Mouse (Mus musculus) liver, embryonic 11.5 days (tissue): ENCODE measurements around the gene Akr1e1. TPM values are rescaled to one million over a fixed set of nuclear protein-coding genes. Genes with fewer than 3 reads are reported as not detected.

Experiments used
- ATAC-seq: fragments of 200-750 bp; cut with Nextera tagmentation; replicated peaks from 2 replicates; pipeline ENCODE4 v1.8.0; 2017; ENCODE audit warnings: moderate number of reproducible peaks, mild to moderate bottlenecking, moderate TSS enrichment, moderate library complexity; ENCODE audit not compliant: low FRiP score
- DNase-seq: peaks from one replicate; pipeline ENCODE4 v3.0.0-alpha.2; 2017; ENCODE audit warnings: low spot score
- H3K27ac ChIP-seq: fragments of 300-500 bp; sonication (generic); 2 replicates; pipeline ENCODE4 v1.5.1; 2014; ENCODE audit warnings: mild to moderate bottlenecking, low read depth, low read length, control low read depth
- H3K27me3 ChIP-seq: fragments of 300-500 bp; sonication (generic); replicated peaks from 2 replicates; pipeline ENCODE4 v1.6.1; 2014; ENCODE audit warnings: low read length, mixed read lengths; ENCODE audit not compliant: control insufficient read depth, insufficient read depth
- H3K36me3 ChIP-seq: fragments of 300-500 bp; sonication (generic); 2 replicates; pipeline ENCODE4 v1.6.1; 2014; ENCODE audit warnings: mild to moderate bottlenecking, low read length, moderate library complexity, mixed read lengths; ENCODE audit not compliant: control insufficient read depth, insufficient read depth
- H3K4me1 ChIP-seq: fragments of 300-500 bp; sonication (generic); replicated peaks from 2 replicates; pipeline ENCODE4 v1.6.1; 2014; ENCODE audit warnings: low read length, mixed read lengths; ENCODE audit not compliant: control insufficient read depth, insufficient read depth
- H3K4me2 ChIP-seq: fragments of 300-500 bp; sonication (generic); 2 replicates; pipeline ENCODE4 v1.6.1; 2014; ENCODE audit warnings: mild to moderate bottlenecking, control low read depth, moderate library complexity
- H3K4me3 ChIP-seq: fragments of 300-500 bp; sonication (generic); 2 replicates; pipeline ENCODE4 v1.5.1; 2014; ENCODE audit warnings: low read depth, low read length, control low read depth
- H3K9ac ChIP-seq: fragments of 300-500 bp; sonication (generic); 2 replicates; pipeline ENCODE4 v1.6.1; 2014; ENCODE audit warnings: low read depth, low read length, control low read depth
- H3K9me3 ChIP-seq: fragments of 300-500 bp; sonication (generic); 2 replicates; pipeline ENCODE4 v1.6.1; 2016; ENCODE audit warnings: low read length, inconsistent platforms, mixed read lengths; ENCODE audit not compliant: control insufficient read depth
- WGBS: fragments of 180-500 bp; shearing (Covaris S2); extraction: QIAGEN DNeasy Blood & Tissue Kit; methylation state at CpG from one replicate; pipeline ENCODE4 v1.1.7; 2014; 5-methylcytosine and 5-hydroxymethylcytosine counted together
- polyA plus RNA-seq: library from polyadenylated mRNA; unstranded; fragments of >200 nt; fragmentation: Nextera tagmentation; extraction: Ambion mirVana; gene quantifications from 2 replicates; pipeline ENCODE4 v1.2.1, GENCODE M21; 2014

Akr1e1 gene
- polyA plus RNA-seq, 1 experiment from 2014 or later: 30.7 TPM

- Histone ChIP-seq H3K4me3 (no peak overlapping the region), H3K9ac (no peak overlapping the region), H3K36me3 (no peaks in the 10 kb centered on the region), H3K27me3 (no peaks in the 10 kb centered on the region), H3K9me3 (peaks cover 3% of the 10 kb centered on the region; the same call in 1 of the 2 replicates), H3K27ac (no peak overlapping the region), H3K4me1 (no peaks in the 10 kb centered on the region), H3K4me2 (no peak overlapping the region)
- ATAC-seq: no peak
- WGBS: 91% methylated on average over 1 of the region's 1 CpGs
- DNase-seq: no peak
Observed at GRCm38 (mm10) chr13:4576921-4577320, 32.1 kb downstream of the Akr1e1 start.

GRCm38 (mm10) chr13:4573871-4574270 is 35.1 kb downstream of the Akr1e1 start, which contains the start of gene Akr1c21:
Gene Akr1c21 (plus strand): TSS chr13:4574075.
- Histone ChIP-seq H3K9me3 (peaks cover 3% of the 10 kb centered on the region; the same call in 1 of the 2 replicates), H3K27me3 (no peaks in the 10 kb centered on the region), H3K4me1 (no peaks in the 10 kb centered on the region), H3K9ac (no peak within 1 kb of the TSS), H3K4me3 (no peak within 1 kb of the TSS), H3K36me3 (no peaks in the 10 kb centered on the region), H3K27ac (no peak within 1 kb of the TSS), H3K4me2 (no peak within 1 kb of the TSS)
- no peak for ATAC-seq
- 70% methylated on average over 1 of the region's 1 CpGs for WGBS
- no peak for DNase-seq

GRCm38 (mm10) chr13:4565996-4566395 is 43.0 kb downstream of the Akr1e1 start:
- DNase-seq (no peak), ATAC-seq (no peak)
- Histone ChIP-seq H3K9me3 (no peaks in the 10 kb centered on the region), H3K27ac (no peak overlapping the region), H3K4me3 (no peak overlapping the region), H3K27me3 (no peaks in the 10 kb centered on the region), H3K9ac (no peak overlapping the region), H3K36me3 (no peaks in the 10 kb centered on the region), H3K4me2 (no peak overlapping the region), H3K4me1 (no peaks in the 10 kb centered on the region)
- 77% methylated on average over 2 of the region's 2 CpGs for WGBS

GRCm38 (mm10) chr13:4560500-4560899 is 48.5 kb downstream of the Akr1e1 start:
- Histone ChIP-seq H3K4me3 (no peak overlapping the region), H3K36me3 (no peaks in the 10 kb centered on the region), H3K9me3 (no peaks in the 10 kb centered on the region), H3K4me2 (no peak overlapping the region), H3K27ac (no peak overlapping the region), H3K4me1 (no peaks in the 10 kb centered on the region), H3K9ac (no peak overlapping the region), H3K27me3 (no peaks in the 10 kb centered on the region)
- ATAC-seq (no peak), DNase-seq (no peak)

DNA sequence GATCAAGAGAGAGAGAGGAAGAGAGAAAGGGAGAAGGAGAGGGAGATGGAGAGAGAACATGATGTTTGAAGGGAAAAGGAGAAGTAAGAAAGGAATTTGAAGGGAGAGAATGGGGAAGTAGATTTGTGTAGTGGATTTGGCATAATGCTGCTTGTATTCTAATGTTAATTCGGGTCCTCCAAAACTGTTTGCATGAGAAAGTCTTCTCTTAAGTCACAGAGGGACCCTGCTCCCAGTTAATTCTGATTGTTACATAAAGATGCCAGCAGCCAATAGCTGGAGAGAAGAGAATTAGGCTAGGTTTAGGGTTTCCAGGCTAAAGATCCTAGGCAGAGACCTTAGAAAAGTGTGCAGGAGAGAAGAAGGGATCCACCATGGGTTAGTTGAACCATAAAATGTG is 49.8 kb downstream of the Akr1e1 start:
- no peak for DNase-seq
- Histone ChIP-seq H3K27me3 (no peaks in the 10 kb centered on the region), H3K4me3 (no peak overlapping the region), H3K4me2 (no peak overlapping the region), H3K9me3 (no peaks in the 10 kb centered on the region), H3K36me3 (no peaks in the 10 kb centered on the region), H3K4me1 (no peaks in the 10 kb centered on the region), H3K27ac (no peak overlapping the region), H3K9ac (no peak overlapping the region)
- 64% methylated on average over 1 of the region's 1 CpGs for WGBS
- no peak for ATAC-seq

Other genes with a start within 250 kb of the Akr1e1 start
- not detected in 2 replicates for gene Akr1c6, start 174.9 kb downstream of the Akr1e1 start, polyA plus RNA-seq
- not detected in 2 replicates for gene Akr1c20, start 85.8 kb downstream of the Akr1e1 start, polyA plus RNA-seq
- gene Akr1c21, start 35.1 kb downstream of the Akr1e1 start, polyA plus RNA-seq: not detected in 2 replicates